Mouse (Mus musculus) megakaryocyte progenitor cell, adult 5-6 weeks (primary cell): ENCODE results near the gene Gpr75. TPM values are rescaled to one million over a fixed set of nuclear protein-coding genes. Genes with fewer than 3 reads are reported as not detected.

Source experiments
- ATAC-seq: replicated peaks from 2 replicates; pipeline ENCODE4 v1.8.0; 2016; ENCODE audit warnings: mild to moderate bottlenecking, moderate TSS enrichment, inconsistent platforms; ENCODE audit not compliant: poor library complexity
- total RNA-seq, 2 experiments: library from RNA; stranded (forward) in 1 of 2; stranded (reverse) in 1 of 2; fragments of 157-497, 149-512 nt in 1 of 2; fragments of 200-1000 nt in 1 of 2; gene quantifications; 2 replicates each; pipeline versions ENCODE4 v1.2.3 to v1.2.4; 2015 to 2017

The Gpr75 gene
- total RNA-seq (2015), result not detected in 2 replicates
- not detected in 2 replicates for total RNA-seq (2017)

GRCm38 (mm10) chr11:30885171-30885871, at the start of gene Gpr75, which contains the start of gene Asb3:
TSS of gene Gpr75 (plus strand) at chr11:30885358.
TSS of gene Asb3 (plus strand) at chr11:30885416.
- peak; percentile 90 for ATAC-seq

GRCm38 (mm10) chr11:30838793-30839192, 46.4 kb upstream of the Gpr75 start:
- ATAC-seq, result no peak; the same call in 1 of the 2 replicates

GRCm38 (mm10) chr11:30844355-30844754, 40.8 kb upstream of the Gpr75 start:
- no peak for ATAC-seq

- ATAC-seq, result no peak
These were observed 12.7 kb upstream of the Gpr75 start for GRCm38 (mm10) chr11:30872425-30872824.

GRCm38 (mm10) chr11:30888153-30888552, 3.0 kb downstream of the Gpr75 start:
- ATAC-seq, result no peak

- no peak for ATAC-seq
These were observed 11.0 kb downstream of the Gpr75 start for GRCm38 (mm10) chr11:30896201-30896600.

- ATAC-seq, result no peak
These were observed 14.2 kb downstream of the Gpr75 start for GRCm38 (mm10) chr11:30899312-30899711.

- no peak for ATAC-seq
These were observed 27.2 kb downstream of the Gpr75 start for GRCm38 (mm10) chr11:30912311-30912710.

GRCm38 (mm10) chr11:30920641-30921040, 35.5 kb downstream of the Gpr75 start:
- ATAC-seq, result no peak

- ATAC-seq, result no peak
These were observed 38.1 kb downstream of the Gpr75 start for GRCm38 (mm10) chr11:30923283-30923682.

- peak; percentile 87 for ATAC-seq
These were observed 42.9 kb downstream of the Gpr75 start for GRCm38 (mm10) chr11:30928079-30928478.

- ATAC-seq, result peak; percentile 38
These were observed 43.3 kb downstream of the Gpr75 start for GRCm38 (mm10) chr11:30928498-30928897.

Other genes starting within 250 kb of the Gpr75 start
- 2.1 and 3.0 TPM in 2 replicates for gene Acyp2, start 235.8 kb upstream of the Gpr75 start, total RNA-seq (2015)
- 0.12 and 0.95 TPM in 2 replicates for gene Acyp2, start 235.8 kb upstream of the Gpr75 start, total RNA-seq (2017)
- 46.7 and 51.2 TPM in 2 replicates for gene Psme4, start 113.6 kb upstream of the Gpr75 start, total RNA-seq (2015)
- gene Psme4, start 113.6 kb upstream of the Gpr75 start, total RNA-seq (2017), result 44.1 and 49.0 TPM in 2 replicates
- 13.9 and 16.8 TPM in 2 replicates for gene Asb3, start 58 bp downstream of the Gpr75 start, total RNA-seq (2015)
- 13.7 and 20.1 TPM in 2 replicates for gene Asb3, start 58 bp downstream of the Gpr75 start, total RNA-seq (2017)
- gene Erlec1, start 69.0 kb downstream of the Gpr75 start, total RNA-seq (2015), result 43.6 and 48.1 TPM in 2 replicates
- gene Erlec1, start 69.0 kb downstream of the Gpr75 start, total RNA-seq (2017), result 20.9 and 31.6 TPM in 2 replicates
- 6.5 and 10.3 TPM in 2 replicates for gene Chac2, start 101.0 kb downstream of the Gpr75 start, total RNA-seq (2015)
- gene Chac2, start 101.0 kb downstream of the Gpr75 start, total RNA-seq (2017), result 12.6 and 13.9 TPM in 2 replicates